ENCODE assay signal across 10 mouse cellular contexts in the genomic region with DNA sequence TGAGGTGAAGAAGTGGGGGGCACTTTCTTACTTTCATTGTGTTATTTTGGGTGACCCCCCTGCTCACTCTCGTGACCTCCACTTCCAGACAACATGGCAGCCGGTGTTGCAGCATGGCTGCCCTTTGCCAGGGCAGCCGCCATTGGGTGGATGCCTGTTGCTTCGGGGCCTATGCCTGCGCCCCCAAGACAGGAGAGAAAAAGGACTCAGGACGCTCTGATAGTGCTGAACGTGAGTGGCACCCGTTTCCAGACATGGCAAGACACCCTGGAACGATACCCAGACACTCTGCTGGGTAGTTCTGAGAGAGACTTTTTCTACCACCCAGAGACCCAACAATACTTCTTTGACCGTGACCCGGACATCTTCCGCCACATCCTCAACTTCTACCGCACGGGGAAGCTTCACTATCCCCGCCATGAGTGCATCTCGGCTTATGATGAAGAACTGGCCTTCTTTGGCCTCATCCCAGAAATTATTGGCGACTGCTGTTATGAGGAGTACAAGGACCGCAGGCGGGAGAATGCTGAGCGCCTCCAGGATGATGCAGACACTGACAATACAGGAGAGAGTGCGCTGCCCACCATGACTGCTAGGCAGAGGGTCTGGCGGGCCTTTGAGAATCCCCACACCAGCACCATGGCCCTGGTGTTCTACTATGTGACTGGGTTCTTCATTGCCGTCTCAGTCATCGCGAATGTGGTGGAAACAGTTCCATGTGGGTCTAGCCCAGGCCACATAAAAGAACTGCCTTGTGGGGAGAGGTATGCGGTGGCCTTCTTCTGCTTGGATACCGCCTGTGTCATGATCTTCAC. TPM values are rescaled to one million over a fixed set of nuclear protein-coding genes. Genes with fewer than 3 reads are reported as not detected.
DNase-seq lines count a peak whose midpoint lies in the region; ATAC-seq lines count a peak whose summit lies in the region.
"Had no signal": no experiment of that assay in that cellular context is flagged by ENCODE, and none has a peak within 500 bp of the region (broad histone marks: within the 10 kb centered on the region; RNA-seq: fewer than 3 reads in every experiment).

No protein-coding gene starts in this region.

- no peak overlapping the region for H3K9ac ChIP-seq in limb, embryonic 11.5 days (ENCODE audit: low read length)
- no peak overlapping the region for H3K9ac ChIP-seq in forebrain, embryonic 12.5 days
- no peak overlapping the region for H3K9ac ChIP-seq in midbrain, embryonic 15.5 days

- H3K4me1 ChIP-seq in limb, embryonic 11.5 days (ENCODE audit: control insufficient read depth, insufficient read depth, low read length): no peaks in the 10 kb centered on the region
- peaks cover 15% of the 10 kb centered on the region; the same call in 1 of the 2 replicates for H3K4me1 ChIP-seq in limb, embryonic 10.5 days
- no peaks in the 10 kb centered on the region for H3K4me1 ChIP-seq in forebrain, embryonic 12.5 days
- peaks cover 21% of the 10 kb centered on the region for H3K4me1 ChIP-seq in midbrain, embryonic 15.5 days

- no peaks in the 10 kb centered on the region for H3K9me3 ChIP-seq in limb, embryonic 11.5 days (ENCODE audit: control insufficient read depth, low read length)
- no peaks in the 10 kb centered on the region for H3K9me3 ChIP-seq in limb, embryonic 10.5 days (replicated peaks)
- no peaks in the 10 kb centered on the region for H3K9me3 ChIP-seq in forebrain, embryonic 12.5 days
- no peaks in the 10 kb centered on the region for H3K9me3 ChIP-seq in midbrain, embryonic 15.5 days

- 91% methylated on average over 27 of the region's 27 CpGs for WGBS in limb, embryonic 11.5 days
- 91% methylated on average over 27 of the region's 27 CpGs for WGBS in limb, embryonic 10.5 days
- WGBS in forebrain, embryonic 12.5 days: 93% methylated on average over 27 of the region's 27 CpGs
- 96% methylated on average over 27 of the region's 27 CpGs for WGBS in midbrain, embryonic 15.5 days

- H3K27ac ChIP-seq in limb, embryonic 11.5 days (replicated peaks; ENCODE audit: low read depth, low read length): no peak overlapping the region
- no peak overlapping the region for H3K27ac ChIP-seq in limb, embryonic 10.5 days
- no peak overlapping the region for H3K27ac ChIP-seq in forebrain, embryonic 12.5 days
- H3K27ac ChIP-seq in midbrain, embryonic 15.5 days: no peak overlapping the region
- H3K27ac ChIP-seq: macrophage had no signal

- H3K27me3 ChIP-seq in limb, embryonic 11.5 days (ENCODE audit: control insufficient read depth, insufficient read depth, low read length): peaks cover 4% of the 10 kb centered on the region; the same call in 1 of the 2 replicates
- H3K27me3 ChIP-seq in limb, embryonic 10.5 days (ENCODE audit: low read depth, poor library complexity, severe bottlenecking): peaks cover 35% of the 10 kb centered on the region
- no peaks in the 10 kb centered on the region for H3K27me3 ChIP-seq in forebrain, embryonic 12.5 days
- H3K27me3 ChIP-seq in midbrain, embryonic 15.5 days (replicated peaks): no peaks in the 10 kb centered on the region

- H3K36me3 ChIP-seq in limb, embryonic 11.5 days (ENCODE audit: control insufficient read depth, insufficient read depth, low read length): no peaks in the 10 kb centered on the region
- no peaks in the 10 kb centered on the region for H3K36me3 ChIP-seq in limb, embryonic 10.5 days
- no peaks in the 10 kb centered on the region for H3K36me3 ChIP-seq in forebrain, embryonic 12.5 days (replicated peaks)
- H3K36me3 ChIP-seq in midbrain, embryonic 15.5 days (replicated peaks): no peaks in the 10 kb centered on the region

- no peak overlapping the region for H3K4me3 ChIP-seq in limb, embryonic 11.5 days (ENCODE audit: low read depth, low read length)
- no peak overlapping the region for H3K4me3 ChIP-seq in limb, embryonic 10.5 days
- H3K4me3 ChIP-seq in forebrain, embryonic 12.5 days (replicated peaks): no peak overlapping the region
- H3K4me3 ChIP-seq in midbrain, embryonic 15.5 days: peak overlapping the region; percentile 73

- DNase-seq in cerebellum, adult 11-12 months: peak; percentile 69
- DNase-seq in cerebellum, postnatal 4 days (ENCODE audit: low spot score in 2 of 2): no peak
- peak; percentile 21 for DNase-seq in limb, embryonic 11.5 days (ENCODE audit: low spot score)
- DNase-seq in limb, embryonic 10.5 days (ENCODE audit: low spot score): no peak
- no peak for DNase-seq in frontal cortex, adult 2 months (ENCODE audit: extremely low spot score in 1 of 2, low spot score in 1 of 2)
- no peak for DNase-seq in ovary, postnatal 10 days (ENCODE audit: low spot score)
- DNase-seq: heart, postnatal 36 days had no signal

- H3K4me2 ChIP-seq in limb, embryonic 11.5 days (ENCODE audit: low read depth, severe bottlenecking): no peak overlapping the region
- H3K4me2 ChIP-seq in forebrain, embryonic 12.5 days: peak overlapping the region; percentile 83; the same call in 1 of the 2 replicates
- peak overlapping the region; percentile 76 for H3K4me2 ChIP-seq in midbrain, embryonic 15.5 days

- no peak for ATAC-seq in limb, embryonic 11.5 days (ENCODE audit: insufficient number of reproducible peaks, low FRiP score, low TSS enrichment, low read depth)
- ATAC-seq in forebrain, embryonic 12.5 days (ENCODE audit: low FRiP score): no peak
- no peak for ATAC-seq in midbrain, embryonic 15.5 days (replicated peaks)

RNA-seq across cellular contexts. Expression of gene Kcnd2, which starts 1.1 kb away (rescaled TPM):
- polyA plus RNA-seq in limb, embryonic 11.5 days (2014; fragmentation: Nextera tagmentation; extraction: Ambion mirVana): 1.4 and 1.5 TPM in 2 replicates
- 0.34 and 0.90 TPM in 2 replicates for polyA plus RNA-seq in limb, embryonic 10.5 days (2016; fragmentation: Nextera tagmentation; extraction: Ambion mirVana)
- 4.2 and 4.3 TPM in 2 replicates for polyA plus RNA-seq in forebrain, embryonic 12.5 days (2016; fragmentation: Nextera tagmentation; extraction: Ambion mirVana)
- polyA plus RNA-seq in midbrain, embryonic 15.5 days (2015; fragmentation: Nextera tagmentation; extraction: Ambion mirVana): 23.9 and 26.0 TPM in 2 replicates
- 43.1 and 43.9 TPM in 2 replicates for polyA plus RNA-seq in frontal cortex, adult 2 months (2012; rRNA removed)
- polyA plus RNA-seq: macrophage had no signal

Comparison
In these comparisons a context has a peak if more than half of its experiments do, and no peak if none do; other contexts are left out.
1. DNase-seq: peak in cerebellum, adult 11-12 months (single experiment) and limb, embryonic 11.5 days (single experiment); none in cerebellum, postnatal 4 days (0 of 2), limb, embryonic 10.5 days (single experiment), frontal cortex, adult 2 months (0 of 2) and ovary, postnatal 10 days (single experiment).